Mouse (Mus musculus) heart, postnatal 10 days (tissue): Measurements from ENCODE around the gene Frmd3. TPM values are rescaled to one million over a fixed set of nuclear protein-coding genes. Genes with fewer than 3 reads are reported as not detected.

Experiments used
- total RNA-seq, 2 experiments: library from RNA; stranded (reverse); gene quantifications; 2 replicates each; pipeline ENCODE4 v1.2.3; 2021

The Frmd3 gene
- total RNA-seq, 2 experiments from 2014 or later = 0.15 to 0.24 TPM

Other genes starting within 250 kb of the Frmd3 start
- gene Rasef, start 222.4 kb upstream of the Frmd3 start, total RNA-seq = under 1 TPM; 0.53 to 0.55 TPM
- not detected for gene Gm11758, start 137.2 kb upstream of the Frmd3 start, total RNA-seq
- gene Gm11757, start 122.3 kb upstream of the Frmd3 start, total RNA-seq = not detected
- gene Gm13871, start 107.5 kb upstream of the Frmd3 start, total RNA-seq = not detected
- gene Gm11756, start 92.7 kb upstream of the Frmd3 start, total RNA-seq = under 1 TPM in 1 of 2 experiments, not detected in 1; 0.22 TPM
- 1 to 10 TPM; 1.3 to 1.7 TPM for gene 2310002L09Rik, start 62.6 kb upstream of the Frmd3 start, total RNA-seq
- gene Kdm4c, start 229.1 kb downstream of the Frmd3 start, total RNA-seq = 10 to 100 TPM; 14.3 to 16.9 TPM